Mouse (Mus musculus) intestine, postnatal 0 days (tissue): ENCODE results near the gene 1700013F07Rik. TPM values are rescaled to one million over a fixed set of nuclear protein-coding genes. Genes with fewer than 3 reads are reported as not detected.
A peak's percentile ranks its signal among the peaks of the same experiment; 100 is the strongest.

Source experiments
- ATAC-seq: fragments of 200-750 bp; cut with Nextera tagmentation; 2 replicates; pipeline ENCODE4 v1.8.0; 2017; ENCODE audit warnings: mild to moderate bottlenecking, moderate TSS enrichment, moderate library complexity
- H3K27ac ChIP-seq: fragments of 300-500 bp; sonication (generic); 2 replicates; pipeline ENCODE4 v1.5.1; 2014; ENCODE audit warnings: mild to moderate bottlenecking, low read depth, low read length, moderate library complexity
- H3K27me3 ChIP-seq: fragments of 300-500 bp; sonication (generic); replicated peaks from 2 replicates; pipeline ENCODE4 v1.6.1; 2014; ENCODE audit warnings: low read length, mixed read lengths; ENCODE audit not compliant: control insufficient read depth, insufficient read depth
- H3K36me3 ChIP-seq: fragments of 300-500 bp; sonication (generic); 2 replicates; pipeline ENCODE4 v1.6.1; 2014; ENCODE audit warnings: mild to moderate bottlenecking, moderate library complexity; ENCODE audit not compliant: control insufficient read depth, insufficient read depth
- H3K4me1 ChIP-seq: fragments of 300-500 bp; sonication (generic); replicated peaks from 2 replicates; pipeline ENCODE4 v1.6.1; 2014; ENCODE audit warnings: antibody characterized with exemption, low read length, mixed read lengths; ENCODE audit not compliant: control insufficient read depth, insufficient read depth
- H3K4me2 ChIP-seq: fragments of 300-500 bp; sonication (generic); replicated peaks from 2 replicates; pipeline ENCODE4 v1.6.1; 2014; ENCODE audit warnings: low read depth, mild to moderate bottlenecking, moderate library complexity
- H3K4me3 ChIP-seq: fragments of 300-500 bp; sonication (generic); 2 replicates; pipeline ENCODE4 v1.5.1; 2014; ENCODE audit warnings: low read depth, low read length
- H3K9ac ChIP-seq: fragments of 300-500 bp; sonication (generic); 2 replicates; pipeline ENCODE4 v1.6.1; 2014; ENCODE audit warnings: mild to moderate bottlenecking, low read depth, low read length
- H3K9me3 ChIP-seq: fragments of 300-500 bp; sonication (generic); 2 replicates; pipeline ENCODE4 v1.6.1; 2016; ENCODE audit warnings: mixed run types; ENCODE audit not compliant: control insufficient read depth
- CTCF ChIP-seq: sonication (generic); IDR thresholded peaks from 2 replicates; pipeline ENCODE4 v1.5.1; 2016; ENCODE audit warnings: low read depth, mild to moderate bottlenecking, control low read depth, antibody characterized with exemption, moderate library complexity
- WGBS: fragments of 180-500 bp; shearing (Covaris S2); extraction: QIAGEN DNeasy Blood & Tissue Kit; methylation state at CpG from one replicate; pipeline ENCODE4 v1.1.7; 2014; 5-methylcytosine and 5-hydroxymethylcytosine counted together
- polyA plus RNA-seq: library from polyadenylated mRNA; unstranded; fragments of >200 nt; fragmentation: Nextera tagmentation; extraction: Ambion mirVana; gene quantifications from 2 replicates; pipeline ENCODE4 v1.2.1, GENCODE M21; 2015

The 1700013F07Rik gene
- polyA plus RNA-seq, 1 experiment from 2014 or later, result not detected

DNA sequence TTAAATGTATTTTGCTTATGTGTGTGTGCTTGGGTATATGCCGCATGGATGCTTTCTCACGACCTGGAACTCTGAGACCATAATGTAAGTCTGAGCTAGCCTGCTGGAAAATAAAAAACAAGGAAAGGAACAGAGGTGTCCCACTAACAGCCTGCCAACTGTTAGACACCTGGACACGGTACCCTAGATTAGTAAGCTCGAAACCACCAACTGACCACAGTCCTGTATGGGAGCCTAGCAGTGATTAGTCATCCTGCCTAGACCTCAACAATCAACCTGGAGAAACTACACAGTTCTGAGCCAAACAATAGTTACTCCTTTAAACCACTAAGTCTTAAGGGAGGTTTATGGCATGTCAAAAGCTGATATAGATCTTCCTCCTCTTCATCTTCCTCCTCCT is 10.5 kb upstream of the 1700013F07Rik start:
- Histone ChIP-seq H3K27ac (no peak overlapping the region), H3K9ac (no peak overlapping the region), H3K27me3 (no peaks in the 10 kb centered on the region), H3K4me2 (no peak overlapping the region), H3K4me1 (no peaks in the 10 kb centered on the region), H3K9me3 (no peaks in the 10 kb centered on the region), H3K4me3 (no peak overlapping the region), H3K36me3 (no peaks in the 10 kb centered on the region)
- no peak for TF ChIP-seq CTCF
- 87% methylated on average over 4 of the region's 4 CpGs for WGBS
- no peak for ATAC-seq

DNA sequence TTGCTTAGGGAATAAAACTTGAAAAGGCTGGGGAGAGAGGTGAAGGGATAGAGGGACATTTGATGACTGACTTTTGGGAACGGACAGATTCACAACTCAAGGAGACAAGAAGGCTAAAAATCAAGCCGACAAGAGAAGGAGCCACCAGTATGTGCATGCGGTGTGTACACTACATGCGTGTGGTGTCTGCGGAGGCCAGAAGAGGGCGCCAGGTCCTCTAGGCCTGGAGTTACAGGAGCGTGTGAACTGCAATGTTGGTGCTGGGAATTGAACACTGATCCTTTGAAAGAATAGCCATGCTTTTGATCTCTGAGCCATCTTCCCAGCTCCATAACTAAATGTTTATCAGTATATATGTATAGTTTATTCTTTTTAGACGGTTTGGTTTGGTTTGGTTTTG is 5.5 kb upstream of the 1700013F07Rik start:
- no peak overlapping the region for H3K27ac ChIP-seq

DNA sequence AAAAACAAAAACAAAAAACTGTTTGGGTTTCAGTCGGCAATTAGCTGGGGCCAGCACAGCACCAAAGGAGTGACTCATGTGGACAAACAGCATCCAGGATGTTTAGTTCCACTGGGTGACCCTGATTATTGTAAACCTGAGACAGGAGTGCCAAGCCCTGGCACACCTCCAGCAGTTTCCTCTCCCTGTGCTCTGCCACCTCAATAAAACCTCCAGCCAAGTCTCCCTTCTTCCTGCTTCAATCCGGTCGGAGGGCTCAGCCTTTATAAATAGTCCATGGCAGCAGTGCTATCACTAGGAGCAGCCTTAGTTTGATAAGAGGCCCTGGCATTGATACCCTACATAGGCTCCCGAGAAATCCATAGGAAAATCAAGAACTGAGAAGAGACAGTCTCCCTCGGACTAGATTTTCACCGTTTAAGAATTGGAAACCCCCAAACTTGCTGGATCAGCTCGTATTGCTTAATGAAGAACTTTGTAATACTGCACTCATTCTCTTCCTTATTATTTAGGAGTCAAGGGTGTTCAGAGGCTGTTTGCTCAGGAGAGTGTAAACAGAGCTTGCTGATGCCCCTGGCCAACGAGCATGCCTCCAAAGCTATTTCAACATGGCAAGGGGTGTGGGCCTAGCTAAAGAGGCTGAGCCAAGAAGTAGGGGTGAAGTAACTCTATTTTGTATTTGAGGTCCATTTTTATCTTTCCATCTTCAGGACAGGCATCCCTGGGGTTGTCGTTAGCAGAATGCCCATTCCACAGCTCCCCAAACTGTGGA is 650 bp upstream of the 1700013F07Rik start:
- 35% methylated on average over 9 of the region's 9 CpGs for WGBS
- H3K36me3 ChIP-seq, result no peaks in the 10 kb centered on the region

More for the DNA sequence above, 5.5 kb upstream of the 1700013F07Rik start:
- Histone ChIP-seq H3K9ac (no peak overlapping the region), H3K4me1 (0 out of 2 replicates have a peak, but pooled peaks cover 5% of the 10 kb centered on the region), H3K4me3 (no peak overlapping the region), H3K4me2 (no peak overlapping the region), H3K9me3 (no peaks in the 10 kb centered on the region), H3K36me3 (no peaks in the 10 kb centered on the region), H3K27me3 (no peaks in the 10 kb centered on the region)
- WGBS, result 92% methylated on average over 8 of the region's 8 CpGs
- no peak for ATAC-seq
- no peak for TF ChIP-seq CTCF

DNA sequence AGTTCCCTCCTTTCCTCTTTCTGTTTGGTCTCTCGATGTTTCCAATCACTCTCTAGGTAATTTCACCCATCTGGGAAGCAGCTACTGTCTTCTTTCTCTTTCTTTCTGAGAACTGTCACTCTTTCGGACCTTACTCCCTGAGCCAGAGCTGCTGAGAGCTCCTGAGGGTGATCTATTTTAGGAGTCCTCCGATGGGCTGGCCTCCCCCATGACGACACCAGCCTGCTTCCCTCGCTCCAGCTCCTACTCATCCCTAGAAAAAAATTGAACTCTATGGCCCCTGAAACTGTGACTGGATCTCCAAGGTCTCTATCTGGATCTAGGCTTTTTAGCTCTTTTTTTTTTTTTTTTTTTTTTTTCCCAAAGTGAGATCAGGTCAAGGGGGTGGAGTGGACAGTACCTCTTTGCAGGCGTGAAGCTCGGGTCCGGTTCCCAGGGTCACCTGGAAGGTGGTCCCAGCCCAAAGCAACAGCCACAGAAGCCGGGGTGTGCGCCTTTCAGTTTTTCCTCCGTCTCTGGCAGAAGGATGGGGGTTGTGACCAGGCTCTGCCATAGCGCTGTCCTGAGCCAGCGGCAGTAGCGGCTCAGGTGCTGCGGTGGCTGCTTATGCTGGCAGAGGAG is 2.1 kb downstream of the 1700013F07Rik start:
- peak overlapping the region; percentile 28 for H3K4me3 ChIP-seq
- no peak overlapping the region for H3K9ac ChIP-seq
- 0 out of 2 replicates have a peak, but pooled peaks cover 5% of the 10 kb centered on the region for H3K4me1 ChIP-seq
- H3K9me3 ChIP-seq, result no peaks in the 10 kb centered on the region
- TF ChIP-seq CTCF, result no peak
- WGBS, result 15% methylated on average over 15 of the region's 15 CpGs
- no peak for ATAC-seq
- H3K27ac ChIP-seq, result no peak overlapping the region
- H3K27me3 ChIP-seq, result peaks cover 7% of the 10 kb centered on the region
- H3K36me3 ChIP-seq, result no peaks in the 10 kb centered on the region
- peak overlapping the region; percentile 56 for H3K4me2 ChIP-seq

More for the DNA sequence above, 650 bp upstream of the 1700013F07Rik start:
- H3K4me2 ChIP-seq, result no peak overlapping the region
- H3K9me3 ChIP-seq, result no peaks in the 10 kb centered on the region
- ATAC-seq, result peak; percentile 83
- H3K4me3 ChIP-seq, result no peak overlapping the region
- no peak for TF ChIP-seq CTCF
- 0 out of 2 replicates have a peak, but pooled peaks cover 5% of the 10 kb centered on the region for H3K4me1 ChIP-seq
- H3K27ac ChIP-seq, result peak overlapping the region; percentile 24; the same call in 1 of the 2 replicates
- H3K9ac ChIP-seq, result no peak overlapping the region
- peaks cover 7% of the 10 kb centered on the region for H3K27me3 ChIP-seq

DNA sequence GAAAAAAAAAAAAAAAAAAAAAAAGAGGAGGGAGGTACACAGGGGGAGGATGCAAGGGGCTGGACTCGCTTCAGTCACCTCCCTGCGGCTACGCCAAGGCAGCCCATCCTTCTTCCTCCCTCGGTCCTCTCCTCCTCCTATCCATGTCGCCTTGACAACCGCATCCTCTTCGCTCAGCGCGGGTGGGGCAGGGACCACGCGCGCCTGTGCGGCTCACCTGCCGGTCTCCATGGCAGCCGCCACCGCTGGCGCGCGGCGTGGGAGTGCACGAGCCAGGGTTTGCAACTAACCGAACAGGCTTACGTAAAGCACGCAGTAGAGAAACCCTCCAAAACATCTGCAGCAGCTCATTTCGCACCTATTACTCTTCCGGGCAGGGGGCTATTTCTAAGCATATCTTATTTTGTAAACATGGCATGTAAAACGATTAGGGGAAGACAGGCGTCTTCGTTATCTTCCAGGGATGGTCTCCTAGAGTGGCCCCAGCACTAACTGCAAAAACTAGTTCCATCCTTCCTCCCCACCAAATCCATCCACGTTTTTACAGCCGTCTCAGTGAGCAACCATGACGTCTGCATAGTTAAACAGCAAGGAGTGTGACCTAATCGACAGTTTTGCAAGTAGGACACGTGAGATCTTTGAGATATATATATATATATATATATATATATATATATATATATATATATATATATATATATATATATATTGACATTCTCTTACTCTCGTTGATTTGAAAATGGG is 2.7 kb downstream of the 1700013F07Rik start, which contains the start of gene 5330417C22Rik:
5330417C22Rik (minus strand) TSS at position 20 of the 744 bp plus-strand sequence.
- Histone ChIP-seq H3K9me3 (no peaks in the 10 kb centered on the region), H3K27me3 (peaks cover 7% of the 10 kb centered on the region), H3K4me2 (peak within 1 kb of the TSS; percentile 56), H3K4me1 (0 out of 2 replicates have a peak, but pooled peaks cover 5% of the 10 kb centered on the region), H3K27ac (no peak within 1 kb of the TSS), H3K4me3 (peak within 1 kb of the TSS; percentile 28), H3K9ac (no peak within 1 kb of the TSS), H3K36me3 (no peaks in the 10 kb centered on the region)
- no peak for TF ChIP-seq CTCF
- ATAC-seq, result peak; percentile 28; the same call in 1 of the 2 replicates
- WGBS, result 1% methylated on average over 35 of the region's 35 CpGs

DNA sequence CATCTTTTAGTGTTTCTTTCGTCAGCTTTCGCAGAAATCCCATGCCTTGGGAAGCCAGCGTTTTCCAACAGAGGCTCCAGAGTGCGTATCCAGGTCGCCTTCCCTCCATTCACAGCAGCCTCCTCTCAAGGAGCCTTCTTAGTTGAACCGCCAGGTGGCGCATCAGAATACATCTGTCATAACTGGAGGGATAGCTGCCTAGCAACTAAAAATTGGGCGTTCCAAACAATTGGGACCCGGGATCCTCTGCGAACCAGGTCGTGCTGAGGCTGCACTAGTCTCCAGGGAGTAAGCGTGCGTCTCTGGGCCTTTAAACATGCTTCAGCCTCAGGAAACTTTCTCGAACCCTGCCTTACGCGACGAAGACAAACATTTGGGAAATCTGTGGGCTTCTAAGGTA is 3.4 kb downstream of the 1700013F07Rik start:
- Histone ChIP-seq H3K27ac (no peak overlapping the region), H3K4me2 (peak overlapping the region; percentile 51), H3K9me3 (no peaks in the 10 kb centered on the region), H3K4me1 (0 out of 2 replicates have a peak, but pooled peaks cover 5% of the 10 kb centered on the region), H3K4me3 (0 out of 2 replicates have a peak overlapping the region, but pooled peaks have one; percentile 5), H3K9ac (no peak overlapping the region), H3K36me3 (no peaks in the 10 kb centered on the region), H3K27me3 (peaks cover 7% of the 10 kb centered on the region)
- ATAC-seq, result no peak
- TF ChIP-seq CTCF, result peak; percentile 87
- 7% methylated on average over 17 of the region's 17 CpGs for WGBS
